Mouse (Mus musculus): ENCODE measurements around the gene Eln. TPM values are rescaled to one million over a fixed set of nuclear protein-coding genes. Genes with fewer than 3 reads are reported as not detected.

Gene Eln
- 86.7 and 89.8 TPM in 2 replicates for polyA plus RNA-seq (2015; fragmentation: Nextera tagmentation; extraction: Ambion mirVana)

DNA sequence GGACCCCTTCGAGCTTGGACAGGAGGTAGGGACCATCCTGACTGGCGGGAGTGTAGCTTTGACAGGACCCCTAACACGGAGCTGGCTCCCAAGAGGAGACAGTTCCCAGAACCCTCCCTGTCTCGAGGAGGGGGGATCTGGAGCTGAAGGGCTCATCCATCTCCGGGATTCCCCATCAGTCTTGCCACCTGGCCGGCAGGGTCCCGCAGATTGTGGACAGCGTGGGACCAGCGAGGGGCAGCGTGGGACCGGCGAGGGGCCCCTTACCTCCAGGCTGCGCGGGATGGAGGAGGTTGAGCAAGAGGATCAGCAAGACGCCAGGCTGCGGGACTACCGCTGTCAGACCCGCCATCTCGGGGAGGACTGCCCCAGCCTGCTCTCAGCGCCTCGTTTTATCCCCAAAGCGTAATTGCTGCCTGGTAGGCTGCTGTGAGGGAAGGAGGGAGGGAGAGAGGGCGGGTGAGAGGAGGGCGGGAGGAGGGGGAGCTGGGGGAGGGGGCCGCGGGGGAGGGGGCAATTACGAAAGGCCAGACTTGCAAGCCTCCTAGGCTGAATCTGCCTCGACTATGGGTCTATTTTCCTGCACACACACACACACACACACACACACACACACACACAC, at the start of gene Eln:
Gene Eln, minus strand, starts transcription at position 434 of the 622 bp plus-strand sequence.
- peak within 1 kb of the TSS; percentile 74 for H3K27ac ChIP-seq
- H3K4me1 ChIP-seq (replicated peaks): peaks cover 26% of the 10 kb centered on the region
- no peaks in the 10 kb centered on the region for H3K36me3 ChIP-seq
- under 1% methylated on average over 21 of the region's 28 CpGs for WGBS
- no peaks in the 10 kb centered on the region for H3K27me3 ChIP-seq (replicated peaks)
- no peaks in the 10 kb centered on the region for H3K9me3 ChIP-seq
- peak within 1 kb of the TSS; percentile 50 for H3K9ac ChIP-seq
- peak within 1 kb of the TSS; percentile 64 for H3K4me2 ChIP-seq (replicated peaks)
- ATAC-seq: peak; percentile 61
- peak within 1 kb of the TSS; percentile 40 for H3K4me3 ChIP-seq (replicated peaks)

DNA sequence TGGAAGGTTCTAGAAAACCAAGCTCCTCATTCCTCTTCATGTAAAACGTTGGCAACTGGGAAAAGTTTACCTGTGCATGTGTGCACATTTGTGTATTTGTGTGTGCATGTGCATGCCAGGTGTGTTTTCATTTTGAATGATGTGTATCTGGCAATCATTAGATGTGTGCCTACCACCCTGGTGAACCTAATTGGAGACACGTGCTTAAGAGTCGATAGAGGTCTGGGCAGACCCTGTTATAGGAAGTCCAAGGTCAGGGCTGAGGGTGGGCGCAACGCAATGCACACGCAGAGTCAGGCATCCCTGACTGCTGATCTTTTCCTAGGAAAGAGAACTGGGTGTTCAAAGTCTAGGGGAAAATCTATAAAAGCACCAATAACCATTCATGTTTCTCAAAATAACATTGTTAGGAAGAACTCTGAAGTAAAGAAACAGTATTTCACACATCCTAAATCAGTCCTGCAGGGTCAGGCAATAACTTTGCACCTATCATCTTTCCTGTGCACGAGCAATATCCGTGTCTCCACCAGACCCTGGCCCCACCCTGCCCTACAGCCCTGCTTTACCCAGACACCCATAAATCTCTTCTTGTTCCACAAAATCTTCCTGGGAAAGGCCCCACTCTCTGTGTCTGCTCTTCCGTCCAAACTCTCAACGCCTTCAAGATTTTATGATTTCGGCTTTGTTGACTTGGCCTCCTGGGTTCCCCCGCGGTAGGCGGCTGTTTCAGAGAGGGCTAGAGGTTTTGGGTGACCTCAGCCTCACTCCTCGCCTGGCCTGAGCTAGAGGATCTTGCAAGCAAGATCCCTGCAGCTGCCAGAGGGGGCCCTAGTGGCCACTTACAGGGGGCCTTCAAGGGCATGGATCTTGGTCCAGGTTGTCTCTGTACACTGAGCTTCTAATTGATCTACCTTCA, 43.2 kb upstream of the Eln start:
- H3K4me1 ChIP-seq (replicated peaks): peaks cover 14% of the 10 kb centered on the region; the same call in 1 of the 2 replicates
- no peak overlapping the region for H3K4me3 ChIP-seq (replicated peaks)
- no peak overlapping the region for H3K27ac ChIP-seq
- no peaks in the 10 kb centered on the region for H3K27me3 ChIP-seq (replicated peaks)
- no peak overlapping the region for H3K4me2 ChIP-seq (replicated peaks)
- H3K9ac ChIP-seq: no peak overlapping the region
- no peak for ATAC-seq
- H3K36me3 ChIP-seq: no peaks in the 10 kb centered on the region
- H3K9me3 ChIP-seq: no peaks in the 10 kb centered on the region
- 57% methylated on average over 15 of the region's 15 CpGs for WGBS

GRCm38 (mm10) chr5:134788237-134788636, 41.1 kb upstream of the Eln start:
- no peak overlapping the region for H3K4me3 ChIP-seq (replicated peaks)
- H3K9me3 ChIP-seq: no peaks in the 10 kb centered on the region
- no peaks in the 10 kb centered on the region for H3K36me3 ChIP-seq
- peaks cover 14% of the 10 kb centered on the region; the same call in 1 of the 2 replicates for H3K4me1 ChIP-seq (replicated peaks)
- peak overlapping the region; percentile 2; the same call in 1 of the 2 replicates for H3K9ac ChIP-seq
- H3K27me3 ChIP-seq (replicated peaks): no peaks in the 10 kb centered on the region
- H3K27ac ChIP-seq: no peak overlapping the region; the same call in 1 of the 2 replicates
- ATAC-seq: peak; percentile 43; the same call in 1 of the 2 replicates
- 34% methylated on average over 12 of the region's 12 CpGs for WGBS
- no peak overlapping the region for H3K4me2 ChIP-seq (replicated peaks)

DNA sequence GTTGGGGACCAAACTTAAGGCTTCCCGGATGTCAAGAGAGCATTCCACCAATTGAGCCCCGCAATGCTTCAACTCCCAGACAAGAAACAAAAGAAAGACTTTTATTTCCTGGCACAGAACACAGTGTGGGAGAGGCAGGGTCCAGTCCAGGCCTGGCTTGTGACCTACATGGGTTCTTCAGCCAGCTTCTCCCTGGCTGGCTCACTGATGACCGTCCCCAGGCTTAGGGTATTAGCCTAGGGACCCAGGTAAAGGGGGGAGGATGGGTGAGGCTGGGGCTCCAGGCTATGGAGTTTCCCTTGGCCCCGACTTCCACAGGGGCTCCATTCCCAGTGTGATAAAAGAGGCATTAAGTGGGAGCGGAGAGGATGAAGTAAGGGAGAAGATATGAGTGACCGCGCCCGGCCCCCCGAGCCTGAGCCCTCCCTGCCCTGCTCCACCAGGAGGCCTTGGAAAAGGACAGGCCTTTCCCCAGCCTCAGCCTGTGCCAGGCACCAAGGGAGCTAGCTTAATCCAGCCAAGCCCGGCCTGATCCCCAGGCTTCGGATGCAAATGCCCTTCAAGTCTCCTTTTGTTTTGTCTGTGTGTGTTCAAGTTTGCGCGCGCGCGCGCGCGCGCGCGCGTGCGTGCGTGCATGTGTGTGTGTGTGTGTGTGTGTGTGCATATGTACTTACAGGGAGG, 38.7 kb upstream of the Eln start:
- ATAC-seq: no peak; the same call in 1 of the 2 replicates
- no peaks in the 10 kb centered on the region for H3K36me3 ChIP-seq
- no peaks in the 10 kb centered on the region for H3K9me3 ChIP-seq
- no peak overlapping the region for H3K9ac ChIP-seq
- H3K27ac ChIP-seq: no peak overlapping the region
- peaks cover 14% of the 10 kb centered on the region; the same call in 1 of the 2 replicates for H3K4me1 ChIP-seq (replicated peaks)
- no peak overlapping the region for H3K4me2 ChIP-seq (replicated peaks)
- 56% methylated on average over 25 of the region's 25 CpGs for WGBS
- H3K27me3 ChIP-seq (replicated peaks): no peaks in the 10 kb centered on the region
- no peak overlapping the region for H3K4me3 ChIP-seq (replicated peaks)

- Histone ChIP-seq H3K9ac (no peak overlapping the region), H3K4me2 (replicated peaks) (no peak overlapping the region), H3K36me3 (no peaks in the 10 kb centered on the region), H3K27ac (no peak overlapping the region), H3K4me3 (replicated peaks) (no peak overlapping the region), H3K27me3 (replicated peaks) (no peaks in the 10 kb centered on the region), H3K4me1 (replicated peaks) (peaks cover 14% of the 10 kb centered on the region; the same call in 1 of the 2 replicates), H3K9me3 (no peaks in the 10 kb centered on the region)
- WGBS: 69% methylated on average over 2 of the region's 2 CpGs
- 0 out of 2 replicates have a peak, but pooled peaks have one; percentile 24 for ATAC-seq
These were observed 36.7 kb upstream of the Eln start for GRCm38 (mm10) chr5:134783794-134784193.

DNA sequence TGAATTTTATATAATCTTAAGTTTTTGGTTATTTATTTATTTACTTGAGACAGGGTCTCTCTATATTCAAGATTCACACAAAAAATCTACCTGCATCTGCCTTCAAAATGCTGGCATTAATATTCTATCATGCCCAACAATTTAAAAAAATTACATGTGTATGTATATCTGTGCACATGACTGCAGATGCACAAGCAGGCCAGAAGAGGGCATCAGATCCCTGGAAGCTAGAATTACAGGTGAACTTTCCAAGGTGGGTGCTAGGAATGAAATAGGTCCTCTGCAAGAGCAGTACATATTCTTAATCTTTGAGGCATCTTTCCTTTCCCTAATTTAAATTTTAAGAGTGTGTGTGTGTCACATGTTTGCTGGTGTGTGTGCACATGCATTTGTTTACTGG, 33.8 kb upstream of the Eln start:
- no peak overlapping the region for H3K4me2 ChIP-seq (replicated peaks)
- H3K4me1 ChIP-seq (replicated peaks): peaks cover 5% of the 10 kb centered on the region; the same call in 1 of the 2 replicates
- no peaks in the 10 kb centered on the region for H3K9me3 ChIP-seq
- H3K27me3 ChIP-seq (replicated peaks): no peaks in the 10 kb centered on the region
- no peaks in the 10 kb centered on the region for H3K36me3 ChIP-seq
- no peak for ATAC-seq
- no peak overlapping the region for H3K4me3 ChIP-seq (replicated peaks)
- no peak overlapping the region for H3K9ac ChIP-seq
- H3K27ac ChIP-seq: no peak overlapping the region

DNA sequence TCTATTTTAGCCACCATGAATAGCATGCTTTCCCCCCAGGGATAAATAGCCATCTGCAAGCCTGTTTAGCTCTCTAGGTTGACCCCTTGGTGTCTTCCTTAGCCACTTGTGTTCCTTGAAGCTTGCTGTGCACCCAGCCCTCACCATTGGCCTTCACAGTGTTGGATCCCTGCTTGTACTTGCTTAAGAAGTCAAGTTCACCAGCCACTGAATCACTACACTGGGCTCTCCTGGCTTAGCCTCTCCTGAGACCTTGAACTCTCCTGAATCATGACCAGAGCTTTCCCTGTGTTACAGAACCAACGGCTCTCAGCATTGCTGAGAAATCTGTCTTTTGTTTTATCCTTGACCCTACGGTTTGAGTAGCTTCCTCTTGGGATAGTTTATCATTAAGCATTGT, 33.0 kb upstream of the Eln start:
- Histone ChIP-seq H3K27me3 (replicated peaks) (no peaks in the 10 kb centered on the region), H3K9me3 (no peaks in the 10 kb centered on the region), H3K36me3 (no peaks in the 10 kb centered on the region), H3K4me1 (replicated peaks) (no peaks in the 10 kb centered on the region), H3K27ac (no peak overlapping the region), H3K4me3 (replicated peaks) (no peak overlapping the region), H3K4me2 (replicated peaks) (no peak overlapping the region), H3K9ac (no peak overlapping the region)
- ATAC-seq: no peak
- WGBS: 64% methylated on average over 2 of the region's 2 CpGs

DNA sequence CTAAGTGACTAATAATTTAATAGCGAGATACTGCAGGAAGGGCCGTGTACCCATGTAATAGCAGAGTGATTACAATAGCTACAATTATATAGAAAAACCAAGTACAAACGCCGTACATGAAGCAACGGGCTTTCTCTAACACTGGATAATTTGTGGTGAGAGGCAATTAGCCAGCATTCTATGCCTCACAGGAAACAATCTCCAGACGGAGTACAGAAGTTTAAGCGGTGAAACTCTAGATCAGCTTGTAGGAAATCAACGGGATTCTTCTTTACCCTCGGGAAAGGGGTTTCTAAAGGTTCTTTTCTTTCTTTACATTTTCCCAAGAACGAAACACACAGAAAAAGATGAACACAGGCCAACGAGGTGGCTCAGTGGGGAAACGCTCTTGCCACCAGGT, 29.4 kb upstream of the Eln start:
- WGBS: 76% methylated on average over 12 of the region's 12 CpGs
- no peaks in the 10 kb centered on the region for H3K36me3 ChIP-seq
- H3K27ac ChIP-seq: no peak overlapping the region
- no peaks in the 10 kb centered on the region for H3K4me1 ChIP-seq (replicated peaks)
- no peaks in the 10 kb centered on the region for H3K9me3 ChIP-seq
- no peak overlapping the region for H3K4me2 ChIP-seq (replicated peaks)
- no peak overlapping the region for H3K9ac ChIP-seq
- H3K4me3 ChIP-seq (replicated peaks): no peak overlapping the region
- ATAC-seq: no peak
- no peaks in the 10 kb centered on the region for H3K27me3 ChIP-seq (replicated peaks)

GRCm38 (mm10) chr5:134772522-134772921, 25.4 kb upstream of the Eln start:
- no peaks in the 10 kb centered on the region for H3K27me3 ChIP-seq (replicated peaks)
- no peak for ATAC-seq
- H3K36me3 ChIP-seq: no peaks in the 10 kb centered on the region
- H3K27ac ChIP-seq: no peak overlapping the region
- no peak overlapping the region for H3K9ac ChIP-seq
- H3K4me2 ChIP-seq (replicated peaks): no peak overlapping the region
- WGBS: 81% methylated on average over 12 of the region's 12 CpGs
- H3K4me3 ChIP-seq (replicated peaks): no peak overlapping the region
- no peaks in the 10 kb centered on the region for H3K9me3 ChIP-seq
- H3K4me1 ChIP-seq (replicated peaks): no peaks in the 10 kb centered on the region

DNA sequence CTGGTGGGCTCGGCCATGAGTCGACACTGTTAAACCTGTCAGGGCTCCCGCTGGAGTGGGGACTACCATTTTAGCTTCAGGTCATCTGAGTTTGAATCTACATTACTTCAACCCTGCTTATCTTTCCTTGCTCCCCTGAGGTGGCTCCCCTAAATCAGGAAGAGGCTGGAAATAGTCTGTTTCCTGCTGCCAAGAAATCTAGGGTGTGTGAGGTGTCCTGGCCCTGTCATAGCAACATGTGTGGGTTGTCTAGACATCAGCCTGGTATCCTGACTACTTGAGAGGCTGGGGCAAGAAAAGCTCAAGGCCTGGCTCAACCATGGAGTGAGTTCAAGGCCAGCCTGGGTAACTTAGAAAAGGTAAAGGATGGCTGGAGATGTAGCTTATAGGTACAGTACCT, 24.6 kb upstream of the Eln start:
- 58% methylated on average over 3 of the region's 3 CpGs for WGBS
- Histone ChIP-seq H3K36me3 (no peaks in the 10 kb centered on the region), H3K27me3 (replicated peaks) (no peaks in the 10 kb centered on the region), H3K4me3 (replicated peaks) (no peak overlapping the region), H3K4me2 (replicated peaks) (no peak overlapping the region), H3K9ac (no peak overlapping the region), H3K9me3 (no peaks in the 10 kb centered on the region), H3K4me1 (replicated peaks) (no peaks in the 10 kb centered on the region), H3K27ac (no peak overlapping the region)
- ATAC-seq: no peak

DNA sequence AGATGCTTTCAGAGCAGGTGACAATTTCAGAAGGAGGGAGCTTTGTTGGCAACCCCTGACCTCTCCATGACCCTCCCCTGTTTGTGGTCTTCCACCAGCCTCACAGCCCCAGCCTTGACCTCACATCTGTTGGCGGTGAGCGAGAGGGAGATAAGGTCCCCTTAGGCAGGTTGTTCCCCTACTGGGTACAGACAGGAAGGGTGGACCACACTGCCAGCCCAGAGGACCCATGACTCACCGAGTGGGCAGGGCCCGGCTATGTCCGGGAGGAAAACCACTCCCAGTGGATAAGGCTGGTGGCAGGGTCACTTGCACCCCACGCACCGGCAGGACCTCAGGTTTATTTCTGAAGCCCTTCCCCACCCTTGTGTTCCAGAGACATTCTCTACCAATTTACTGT, 22.1 kb upstream of the Eln start:
- Histone ChIP-seq H3K27me3 (replicated peaks) (no peaks in the 10 kb centered on the region), H3K27ac (no peak overlapping the region), H3K9me3 (no peaks in the 10 kb centered on the region; the same call in 1 of the 2 replicates), H3K4me2 (replicated peaks) (no peak overlapping the region), H3K4me3 (replicated peaks) (no peak overlapping the region), H3K4me1 (replicated peaks) (no peaks in the 10 kb centered on the region), H3K36me3 (no peaks in the 10 kb centered on the region), H3K9ac (no peak overlapping the region)
- 60% methylated on average over 7 of the region's 7 CpGs for WGBS
- ATAC-seq: no peak

DNA sequence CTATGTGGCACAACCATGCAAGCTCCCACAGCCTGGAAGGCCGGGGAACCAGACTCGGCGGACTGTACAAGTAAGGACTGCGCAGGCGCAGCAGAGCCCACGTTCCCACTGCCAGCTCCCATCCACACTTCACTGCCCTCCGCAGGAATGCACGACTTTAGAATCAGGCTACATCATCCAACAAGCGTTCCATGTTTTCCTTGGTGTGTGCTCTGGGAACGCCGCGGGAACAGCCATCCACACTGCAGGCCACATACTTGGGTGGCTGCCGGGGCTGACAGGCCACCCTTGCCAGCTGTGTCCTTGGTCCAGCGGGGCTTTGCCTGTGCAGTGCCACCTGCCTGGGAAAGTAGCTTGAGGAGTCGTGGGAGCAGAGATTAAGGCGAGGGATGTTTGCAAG, 18.3 kb upstream of the Eln start:
- Histone ChIP-seq H3K27me3 (replicated peaks) (no peaks in the 10 kb centered on the region), H3K27ac (no peak overlapping the region)

More for the DNA sequence above, 18.3 kb upstream of the Eln start:
- Histone ChIP-seq H3K9ac (no peak overlapping the region), H3K4me1 (replicated peaks) (no peaks in the 10 kb centered on the region), H3K9me3 (no peaks in the 10 kb centered on the region; the same call in 1 of the 2 replicates), H3K36me3 (no peaks in the 10 kb centered on the region), H3K4me2 (replicated peaks) (no peak overlapping the region), H3K4me3 (replicated peaks) (no peak overlapping the region)
- ATAC-seq: no peak
- 82% methylated on average over 16 of the region's 16 CpGs for WGBS

Measured in intestine, embryonic 15.5 days (tissue).